Mouse (Mus musculus): ENCODE results near the gene Gm21958. TPM values are rescaled to one million over a fixed set of nuclear protein-coding genes. Genes with fewer than 3 reads are reported as not detected.
"Not testable (repeated sequence)": the region's sequence is repeated elsewhere in the genome, so short reads cannot be mapped to it uniquely, and the experiment has no call there.

Gm21958 gene
- polyA plus RNA-seq, 1 experiment from 2014 or later, result 0.57 TPM

DNA sequence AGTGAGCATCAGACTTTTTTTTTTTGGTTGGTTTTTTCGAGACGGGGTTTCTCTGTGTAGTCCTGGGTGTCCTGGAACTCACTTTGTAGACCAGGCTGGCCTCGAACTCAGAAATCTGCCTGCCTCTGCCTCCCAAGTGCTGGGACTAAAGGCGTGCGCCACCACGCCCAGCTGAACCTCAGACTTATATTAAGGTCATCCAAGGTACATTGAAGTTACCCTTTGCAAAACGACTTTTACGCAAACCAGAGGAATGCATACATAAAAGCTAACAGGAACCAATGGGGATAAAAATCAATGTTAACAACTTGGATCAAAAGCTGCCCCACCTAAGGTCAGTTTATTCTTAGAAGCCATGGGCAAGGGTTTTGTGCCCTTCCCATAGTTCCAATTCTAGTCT is 10.0 kb downstream of the Gm21958 start:
- H3K27ac ChIP-seq (replicated peaks; ENCODE audit: low read depth, low read length); H3K27me3 ChIP-seq (replicated peaks; ENCODE audit: control insufficient read depth, insufficient read depth, low read length); H3K9me3 ChIP-seq (ENCODE audit: control insufficient read depth, low read length); H3K4me3 ChIP-seq (ENCODE audit: low read depth, low read length); H3K9ac ChIP-seq (ENCODE audit: low read depth, low read length); H3K4me1 ChIP-seq (ENCODE audit: control insufficient read depth, insufficient read depth, low read length); DNase-seq (ENCODE audit: low spot score); H3K4me2 ChIP-seq (ENCODE audit: low read depth, low read length); ATAC-seq (ENCODE audit: low read depth): not testable (repeated sequence)
- 94% methylated on average over 8 of the region's 8 CpGs for WGBS
- H3K36me3 ChIP-seq (ENCODE audit: control insufficient read depth, insufficient read depth, low read length), result peaks cover 90% of the 10 kb centered on the region

DNA sequence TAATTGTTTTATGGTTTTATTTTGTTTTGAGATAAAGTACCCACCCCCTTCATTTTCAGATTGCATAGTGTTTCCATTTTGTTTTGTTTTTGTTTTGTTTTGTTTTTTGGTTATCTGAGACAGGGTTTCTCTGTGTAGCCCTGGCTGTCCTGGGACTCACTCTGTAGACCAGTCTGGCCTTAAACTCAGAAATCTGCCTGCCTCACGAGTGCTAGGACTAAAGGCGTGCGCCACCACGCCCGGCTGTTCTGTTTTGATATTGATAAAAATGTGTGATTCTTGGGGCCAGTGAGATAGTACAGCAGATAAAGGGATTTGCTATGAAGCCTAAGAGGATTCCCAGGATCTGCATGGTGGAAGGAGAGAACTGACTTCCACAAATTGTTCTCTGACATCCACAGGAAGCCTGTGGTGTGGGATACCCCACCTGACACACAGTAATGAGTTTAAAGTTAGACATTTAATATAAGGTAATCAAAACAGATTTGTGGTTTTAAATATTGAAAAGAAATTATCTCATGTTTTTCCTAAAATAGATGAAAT is 14.3 kb downstream of the Gm21958 start:
- H3K4me2 ChIP-seq (ENCODE audit: low read depth, low read length), result no peak overlapping the region
- WGBS, result 81% methylated on average over 5 of the region's 5 CpGs
- no peak for ATAC-seq (ENCODE audit: low read depth)

DNA sequence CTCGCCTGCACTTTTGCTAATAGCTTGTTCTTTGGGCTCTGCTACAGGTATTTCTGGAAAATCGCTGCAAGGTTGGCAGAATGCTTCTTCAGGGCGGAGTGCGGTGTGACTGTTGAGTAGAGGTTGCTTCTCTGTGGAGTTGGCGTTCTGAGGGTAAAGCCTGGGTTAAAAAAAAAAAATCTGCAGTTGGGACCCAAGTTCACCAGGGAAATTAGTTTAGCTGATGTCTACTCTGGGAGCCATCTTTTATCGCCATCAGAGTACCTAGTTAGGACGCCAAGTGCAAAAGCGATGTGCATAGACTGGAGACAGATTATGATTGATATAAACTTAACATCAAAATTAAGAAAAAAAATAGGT is 21.1 kb downstream of the Gm21958 start:
- peaks cover 4% of the 10 kb centered on the region; the same call in 1 of the 2 replicates for H3K4me1 ChIP-seq (ENCODE audit: control insufficient read depth, insufficient read depth, low read length)
- DNase-seq (ENCODE audit: low spot score) (no peak), ATAC-seq (ENCODE audit: low read depth) (no peak)
- H3K9ac ChIP-seq (ENCODE audit: low read depth, low read length), result peak overlapping the region; percentile 71
- H3K27ac ChIP-seq (replicated peaks; ENCODE audit: low read depth, low read length), result peak overlapping the region; percentile 78
- peaks cover 22% of the 10 kb centered on the region for H3K36me3 ChIP-seq (ENCODE audit: control insufficient read depth, insufficient read depth, low read length)
- H3K4me3 ChIP-seq (ENCODE audit: low read depth, low read length), result peak overlapping the region; percentile 65
- H3K9me3 ChIP-seq (ENCODE audit: control insufficient read depth, low read length), result no peaks in the 10 kb centered on the region
- H3K4me2 ChIP-seq (ENCODE audit: low read depth, low read length), result peak overlapping the region; percentile 53
- no peaks in the 10 kb centered on the region for H3K27me3 ChIP-seq (replicated peaks; ENCODE audit: control insufficient read depth, insufficient read depth, low read length)
- 1% methylated on average over 8 of the region's 8 CpGs for WGBS

More for the DNA sequence above, 14.3 kb downstream of the Gm21958 start:
- DNase-seq (ENCODE audit: low spot score), result no peak
- H3K27ac ChIP-seq (replicated peaks; ENCODE audit: low read depth, low read length), result no peak overlapping the region
- H3K4me1 ChIP-seq (ENCODE audit: control insufficient read depth, insufficient read depth, low read length), result no peaks in the 10 kb centered on the region
- no peaks in the 10 kb centered on the region for H3K9me3 ChIP-seq (ENCODE audit: control insufficient read depth, low read length)
- H3K36me3 ChIP-seq (ENCODE audit: control insufficient read depth, insufficient read depth, low read length), result peaks cover 81% of the 10 kb centered on the region
- no peak overlapping the region for H3K9ac ChIP-seq (ENCODE audit: low read depth, low read length)
- H3K4me3 ChIP-seq (ENCODE audit: low read depth, low read length), result no peak overlapping the region
- H3K27me3 ChIP-seq (replicated peaks; ENCODE audit: control insufficient read depth, insufficient read depth, low read length), result no peaks in the 10 kb centered on the region

DNA sequence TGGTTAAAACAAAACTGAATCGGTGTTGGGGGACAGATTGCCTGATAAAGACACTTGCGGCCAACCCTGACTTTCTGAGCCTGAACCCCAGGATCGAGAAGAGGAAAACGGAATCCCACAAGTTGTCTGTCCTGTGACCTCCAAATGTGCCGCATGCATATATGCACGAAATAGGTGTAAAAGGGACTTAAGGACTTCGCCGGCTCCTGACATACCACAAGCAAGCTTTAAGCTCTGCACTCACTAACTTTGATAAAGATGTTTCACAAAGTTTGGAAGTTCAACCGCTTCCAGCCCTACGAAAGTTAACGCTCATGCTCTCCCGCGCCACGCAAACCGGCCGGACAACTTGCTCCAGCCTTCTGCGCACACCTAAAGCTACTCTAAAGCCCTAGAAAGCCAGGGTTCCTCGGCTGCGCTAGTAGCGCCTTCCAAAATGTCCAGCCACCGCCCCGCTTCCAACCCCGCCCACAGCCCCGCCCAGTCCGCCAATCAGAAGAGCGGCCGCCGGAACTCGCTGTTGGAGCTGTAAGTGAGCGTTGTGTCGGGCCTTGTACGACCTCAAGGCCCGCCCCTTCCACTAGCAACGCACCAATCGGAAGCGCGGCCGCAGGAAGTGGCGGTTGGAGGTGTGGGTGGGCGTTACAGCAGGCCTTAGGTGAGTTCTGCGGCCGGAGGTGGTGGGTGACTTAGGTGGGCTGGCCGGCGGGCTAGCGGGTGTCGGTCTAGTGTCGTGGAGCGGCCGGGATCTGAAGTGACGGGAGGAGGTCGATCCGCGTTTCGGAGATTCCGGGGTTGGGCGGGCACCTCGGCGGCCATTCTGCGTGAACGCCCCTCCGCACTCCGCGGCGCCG is 21.7 kb downstream of the Gm21958 start, which contains the start of gene Supt20:
Supt20 (plus strand) TSS at position 606 of the 854 bp plus-strand sequence.
- 2% methylated on average over 48 of the region's 65 CpGs for WGBS
- peak within 1 kb of the TSS; percentile 81 for H3K27ac ChIP-seq (replicated peaks; ENCODE audit: low read depth, low read length)
- peak; percentile 99 for DNase-seq (ENCODE audit: low spot score)

DNA sequence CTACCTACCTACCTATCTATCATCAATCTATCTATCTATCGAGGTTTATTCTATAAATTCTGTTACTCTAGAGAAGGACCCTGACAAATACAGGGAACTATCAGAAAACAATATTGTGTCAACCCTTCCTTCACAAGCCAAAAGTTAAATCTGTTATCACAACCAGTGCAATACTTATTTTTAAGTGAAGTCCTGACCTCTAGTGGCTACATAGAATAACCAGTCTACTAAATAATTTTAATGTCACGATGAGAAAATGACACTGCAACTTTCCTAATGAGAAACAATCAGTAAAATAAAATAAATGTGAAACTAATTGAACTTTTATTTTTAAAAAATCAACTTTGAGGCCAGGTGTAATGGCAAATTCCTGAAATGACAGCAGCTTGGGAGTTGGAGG is 25.1 kb downstream of the Gm21958 start:
- H3K4me3 ChIP-seq (ENCODE audit: low read depth, low read length), result no peak overlapping the region
- no peak overlapping the region for H3K4me2 ChIP-seq (ENCODE audit: low read depth, low read length)
- no peak overlapping the region for H3K27ac ChIP-seq (replicated peaks; ENCODE audit: low read depth, low read length)
- H3K36me3 ChIP-seq (ENCODE audit: control insufficient read depth, insufficient read depth, low read length), result no peaks in the 10 kb centered on the region
- H3K27me3 ChIP-seq (replicated peaks; ENCODE audit: control insufficient read depth, insufficient read depth, low read length), result no peaks in the 10 kb centered on the region
- DNase-seq (ENCODE audit: low spot score) (peak; percentile 70), ATAC-seq (ENCODE audit: low read depth) (no peak)
- H3K4me1 ChIP-seq (ENCODE audit: control insufficient read depth, insufficient read depth, low read length), result no peaks in the 10 kb centered on the region
- no peak overlapping the region for H3K9ac ChIP-seq (ENCODE audit: low read depth, low read length)
- 38% methylated on average over 2 of the region's 2 CpGs for whole genome bisulfite sequencing
- no peaks in the 10 kb centered on the region for H3K9me3 ChIP-seq (ENCODE audit: control insufficient read depth, low read length)

More for the DNA sequence above, 21.7 kb downstream of the Gm21958 start, which contains the start of gene Supt20:
- Histone ChIP-seq H3K4me2 (ENCODE audit: low read depth, low read length) (peak within 1 kb of the TSS; percentile 92), H3K36me3 (ENCODE audit: control insufficient read depth, insufficient read depth, low read length) (peaks cover 22% of the 10 kb centered on the region), H3K4me3 (ENCODE audit: low read depth, low read length) (peak within 1 kb of the TSS; percentile 65), H3K27me3 (replicated peaks; ENCODE audit: control insufficient read depth, insufficient read depth, low read length) (no peaks in the 10 kb centered on the region), H3K9me3 (ENCODE audit: control insufficient read depth, low read length) (no peaks in the 10 kb centered on the region), H3K9ac (ENCODE audit: low read depth, low read length) (peak within 1 kb of the TSS; percentile 71), H3K4me1 (ENCODE audit: control insufficient read depth, insufficient read depth, low read length) (peaks cover 4% of the 10 kb centered on the region; the same call in 1 of the 2 replicates)
- peak; percentile 99 for ATAC-seq (ENCODE audit: low read depth)

DNA sequence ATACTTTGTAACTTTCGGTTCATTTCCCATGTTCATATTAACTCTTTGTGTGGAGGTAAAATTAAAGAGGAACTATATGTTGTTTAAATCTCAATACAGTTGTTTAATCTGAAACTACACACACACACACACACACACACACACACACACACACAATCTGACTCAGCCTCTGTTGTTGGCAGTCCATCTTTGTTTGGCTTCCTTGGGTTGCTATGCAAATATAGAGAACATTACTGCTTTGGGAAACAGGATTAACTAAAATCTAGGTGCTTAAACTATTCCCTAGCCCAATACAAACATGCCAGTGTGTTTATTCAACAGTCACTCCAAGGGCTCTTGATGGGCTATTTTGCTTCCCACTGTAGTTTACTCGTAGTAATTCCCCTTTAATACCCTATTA is 26.9 kb downstream of the Gm21958 start:
- H3K27me3 ChIP-seq (replicated peaks; ENCODE audit: control insufficient read depth, insufficient read depth, low read length), result no peaks in the 10 kb centered on the region
- no peaks in the 10 kb centered on the region for H3K4me1 ChIP-seq (ENCODE audit: control insufficient read depth, insufficient read depth, low read length)
- H3K4me3 ChIP-seq (ENCODE audit: low read depth, low read length), result no peak overlapping the region
- H3K9me3 ChIP-seq (ENCODE audit: control insufficient read depth, low read length), result no peaks in the 10 kb centered on the region
- no peaks in the 10 kb centered on the region for H3K36me3 ChIP-seq (ENCODE audit: control insufficient read depth, insufficient read depth, low read length)
- WGBS, result 70% methylated on average over 2 of the region's 2 CpGs
- no peak overlapping the region for H3K9ac ChIP-seq (ENCODE audit: low read depth, low read length)
- DNase-seq (ENCODE audit: low spot score), result no peak
- ATAC-seq (ENCODE audit: low read depth), result no peak
- no peak overlapping the region for H3K27ac ChIP-seq (replicated peaks; ENCODE audit: low read depth, low read length)
- H3K4me2 ChIP-seq (ENCODE audit: low read depth, low read length), result no peak overlapping the region

DNA sequence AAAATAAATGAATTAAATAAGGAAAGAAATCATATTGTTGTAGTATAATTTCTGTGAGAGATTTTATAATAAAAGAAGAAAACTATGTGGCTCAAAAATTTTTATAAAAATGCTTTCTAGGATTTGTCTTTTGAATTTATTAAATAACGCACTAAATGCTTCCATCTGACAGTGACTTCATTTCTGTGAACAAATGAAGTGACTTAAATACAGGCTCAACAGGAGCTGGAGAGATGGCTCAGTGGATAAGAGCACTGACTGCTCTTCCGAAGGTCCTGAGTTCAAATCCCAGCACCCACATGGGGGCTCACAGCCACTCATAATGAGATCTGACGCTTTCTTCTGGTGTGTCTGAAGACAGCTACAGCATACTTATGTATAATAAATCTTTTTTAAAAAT is 29.0 kb downstream of the Gm21958 start:
- H3K4me3 ChIP-seq (ENCODE audit: low read depth, low read length), result no peak overlapping the region
- H3K4me1 ChIP-seq (ENCODE audit: control insufficient read depth, insufficient read depth, low read length), result 0 out of 2 replicates have a peak, but pooled peaks cover 3% of the 10 kb centered on the region
- H3K27me3 ChIP-seq (replicated peaks; ENCODE audit: control insufficient read depth, insufficient read depth, low read length), result no peaks in the 10 kb centered on the region
- no peak for ATAC-seq (ENCODE audit: low read depth)
- no peak for DNase-seq (ENCODE audit: low spot score)
- WGBS, result 87% methylated on average over 3 of the region's 3 CpGs
- H3K27ac ChIP-seq (replicated peaks; ENCODE audit: low read depth, low read length), result no peak overlapping the region
- H3K36me3 ChIP-seq (ENCODE audit: control insufficient read depth, insufficient read depth, low read length), result no peaks in the 10 kb centered on the region
- no peak overlapping the region for H3K4me2 ChIP-seq (ENCODE audit: low read depth, low read length)
- no peak overlapping the region for H3K9ac ChIP-seq (ENCODE audit: low read depth, low read length)
- no peaks in the 10 kb centered on the region for H3K9me3 ChIP-seq (ENCODE audit: control insufficient read depth, low read length)

DNA sequence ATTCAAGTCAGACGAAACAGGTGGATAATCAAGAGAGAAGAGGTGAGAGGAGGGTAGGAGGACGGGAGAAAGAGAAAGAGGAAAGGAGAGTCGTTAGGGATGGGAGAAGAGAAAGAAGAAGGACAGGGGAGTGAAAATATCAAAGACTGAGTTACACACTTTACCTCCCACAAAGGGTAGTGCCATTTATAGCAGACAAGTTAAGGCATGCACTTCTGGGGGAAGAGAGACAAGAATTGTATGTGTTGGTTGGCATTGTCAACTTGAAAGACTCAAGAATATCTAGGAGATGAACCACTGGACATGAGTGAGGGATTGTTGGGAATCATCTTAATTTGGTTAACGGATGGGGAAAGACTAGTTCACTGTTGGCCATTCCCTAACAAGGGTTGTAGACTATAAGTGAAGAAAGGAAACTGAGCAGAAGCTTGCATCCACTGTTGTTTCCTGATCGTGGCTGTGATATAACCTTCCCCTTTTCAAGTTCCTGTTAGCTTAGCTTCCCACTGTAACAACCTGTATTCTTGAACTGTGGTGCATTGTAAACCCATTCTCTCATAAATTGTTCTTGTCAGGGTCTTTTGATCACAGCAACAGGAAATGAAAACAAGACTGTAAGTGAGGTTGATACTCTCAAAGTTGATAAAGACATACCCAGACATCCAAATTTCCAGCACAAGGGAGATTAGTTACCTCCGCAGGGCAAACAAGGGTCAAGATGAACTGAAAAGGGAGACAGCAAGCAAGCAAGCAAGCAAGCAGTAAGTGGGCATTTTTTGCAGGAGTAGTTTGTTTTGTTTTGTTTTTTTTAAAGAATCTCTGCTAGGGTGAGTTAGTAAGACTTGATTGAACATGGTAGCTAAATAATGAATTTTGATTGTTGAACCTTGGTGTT is 32.6 kb downstream of the Gm21958 start:
- Histone ChIP-seq H3K27me3 (replicated peaks; ENCODE audit: control insufficient read depth, insufficient read depth, low read length) (no peaks in the 10 kb centered on the region), H3K9me3 (ENCODE audit: control insufficient read depth, low read length) (no peaks in the 10 kb centered on the region), H3K27ac (replicated peaks; ENCODE audit: low read depth, low read length) (no peak overlapping the region), H3K36me3 (ENCODE audit: control insufficient read depth, insufficient read depth, low read length) (no peaks in the 10 kb centered on the region), H3K4me1 (ENCODE audit: control insufficient read depth, insufficient read depth, low read length) (0 out of 2 replicates have a peak, but pooled peaks cover 3% of the 10 kb centered on the region), H3K4me3 (ENCODE audit: low read depth, low read length) (no peak overlapping the region), H3K4me2 (ENCODE audit: low read depth, low read length) (no peak overlapping the region), H3K9ac (ENCODE audit: low read depth, low read length) (no peak overlapping the region)
- WGBS, result 68% methylated on average over 6 of the region's 6 CpGs
- DNase-seq (ENCODE audit: low spot score) (no peak), ATAC-seq (ENCODE audit: low read depth) (no peak)

Measured in embryonic facial prominence, embryonic 14.5 days (tissue).